Comparison of ENCODE assay signal across 8 mouse cellular contexts in the genomic region with DNA sequence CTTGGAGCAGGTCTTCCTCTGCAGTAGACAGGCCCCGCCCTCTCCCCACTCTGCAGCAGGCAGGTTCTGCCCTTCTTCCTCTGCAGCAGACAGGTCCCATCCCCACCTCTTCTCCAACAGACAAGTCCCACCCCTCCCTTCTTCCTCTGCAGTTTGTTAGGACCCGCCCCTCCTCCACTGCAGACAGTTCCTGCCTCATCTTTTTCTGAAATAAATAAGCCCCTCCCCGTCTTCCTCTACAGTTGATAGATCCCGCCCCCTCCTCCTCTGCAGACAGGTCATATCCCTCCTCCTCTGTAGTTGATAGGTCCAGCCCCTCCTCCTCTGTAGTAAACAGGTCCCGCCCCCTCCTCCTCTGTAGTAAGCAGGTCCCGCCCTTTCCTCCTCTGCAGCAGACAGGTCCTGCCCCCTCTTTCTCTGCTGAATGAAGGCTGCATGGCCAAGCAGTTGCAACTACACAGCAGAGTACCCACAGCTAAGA.
DNase-seq lines count a peak whose midpoint lies in the region; ATAC-seq and TF ChIP-seq lines count a peak whose summit lies in the region.

No protein-coding gene starts in this region.

- no peak overlapping the region for H3K27ac ChIP-seq in heart, embryonic 16.5 days (ENCODE audit: low read length)
- no peak overlapping the region for H3K27ac ChIP-seq in intestine, embryonic 14.5 days (ENCODE audit: low read depth)
- no peak overlapping the region for H3K27ac ChIP-seq in midbrain, embryonic 14.5 days (replicated peaks; ENCODE audit: low read depth, low read length)
- H3K27ac ChIP-seq in layer of hippocampus, adult 2 months, result no peak overlapping the region

- no peak overlapping the region for H3K4me3 ChIP-seq in heart, embryonic 16.5 days (ENCODE audit: low read length)
- no peak overlapping the region for H3K4me3 ChIP-seq in intestine, embryonic 14.5 days (ENCODE audit: low read depth, low read length)
- H3K4me3 ChIP-seq in midbrain, embryonic 14.5 days (replicated peaks; ENCODE audit: low read depth, low read length), result no peak overlapping the region
- H3K4me3 ChIP-seq in layer of hippocampus, adult 2 months, result no peak overlapping the region

- no peak for TF ChIP-seq CTCF in layer of hippocampus, adult 2 months (conservative IDR thresholded peaks at IDR 0.05)

- H3K9me3 ChIP-seq in heart, embryonic 16.5 days (replicated peaks; ENCODE audit: control insufficient read depth, low read length), result no peaks in the 10 kb centered on the region
- no peaks in the 10 kb centered on the region for H3K9me3 ChIP-seq in intestine, embryonic 14.5 days (ENCODE audit: control insufficient read depth, low read length)
- H3K9me3 ChIP-seq in midbrain, embryonic 14.5 days (ENCODE audit: control insufficient read depth, low read length), result no peaks in the 10 kb centered on the region

- no peak overlapping the region for H3K4me2 ChIP-seq in heart, embryonic 16.5 days (ENCODE audit: low read depth, low read length)
- no peak overlapping the region for H3K4me2 ChIP-seq in intestine, embryonic 14.5 days (ENCODE audit: low read length)
- no peak overlapping the region for H3K4me2 ChIP-seq in midbrain, embryonic 14.5 days (ENCODE audit: low read length)

- intact Hi-C loops in heart, postnatal 36 days (cut with DNase I), result no loop called here

- no peaks in the 10 kb centered on the region for H3K4me1 ChIP-seq in heart, embryonic 16.5 days (ENCODE audit: control insufficient read depth, insufficient read depth, low read length)
- H3K4me1 ChIP-seq in intestine, embryonic 14.5 days (replicated peaks; ENCODE audit: control insufficient read depth, insufficient read depth, low read length), result peaks cover 20% of the 10 kb centered on the region
- H3K4me1 ChIP-seq in midbrain, embryonic 14.5 days (ENCODE audit: control insufficient read depth, insufficient read depth, low read length), result no peaks in the 10 kb centered on the region

- H3K9ac ChIP-seq in heart, embryonic 16.5 days (ENCODE audit: low read length), result no peak overlapping the region
- no peak overlapping the region for H3K9ac ChIP-seq in intestine, embryonic 14.5 days (ENCODE audit: low read length)
- H3K9ac ChIP-seq in midbrain, embryonic 14.5 days (replicated peaks; ENCODE audit: low read length), result no peak overlapping the region

- H3K36me3 ChIP-seq in heart, embryonic 16.5 days (ENCODE audit: control insufficient read depth, insufficient read depth), result no peaks in the 10 kb centered on the region
- H3K36me3 ChIP-seq in intestine, embryonic 14.5 days (ENCODE audit: control insufficient read depth, insufficient read depth, low read length), result no peaks in the 10 kb centered on the region
- no peaks in the 10 kb centered on the region for H3K36me3 ChIP-seq in midbrain, embryonic 14.5 days (ENCODE audit: control insufficient read depth, insufficient read depth, low read length)

- no peak for DNase-seq in heart, postnatal 36 days
- peak; percentile 84 for DNase-seq in embryo, embryonic 10.5 days (ENCODE audit: low spot score)
- DNase-seq in intestine, embryonic 14.5 days (ENCODE audit: low spot score), result no peak
- no peak for DNase-seq in midbrain, embryonic 14.5 days
- peak; percentile 73 for DNase-seq in thymus, postnatal 4 days
- no peak for DNase-seq in layer of hippocampus, adult 2 months (ENCODE audit: low spot score in 2 of 2)
- DNase-seq in testis, postnatal 10 days (ENCODE audit: low spot score), result no peak

- peak; percentile 81 for ATAC-seq in heart, embryonic 16.5 days (replicated peaks; ENCODE audit: extremely low read depth, insufficient read depth, low FRiP score)
- ATAC-seq in intestine, embryonic 14.5 days (replicated peaks; ENCODE audit: low FRiP score, low TSS enrichment, low read depth), result peak; percentile 81
- ATAC-seq in midbrain, embryonic 14.5 days (ENCODE audit: low FRiP score, low TSS enrichment), result peak; percentile 57; the same call in 1 of the 2 replicates

- H3K27me3 ChIP-seq in heart, embryonic 16.5 days (ENCODE audit: control insufficient read depth, insufficient read depth, low read length), result peaks cover 4% of the 10 kb centered on the region; the same call in 1 of the 2 replicates
- no peaks in the 10 kb centered on the region for H3K27me3 ChIP-seq in intestine, embryonic 14.5 days (replicated peaks; ENCODE audit: control insufficient read depth, insufficient read depth, low read length)
- H3K27me3 ChIP-seq in midbrain, embryonic 14.5 days (ENCODE audit: control insufficient read depth, insufficient read depth, low read length), result no peaks in the 10 kb centered on the region

- 28% methylated on average over 6 of the region's 6 CpGs for WGBS in heart, embryonic 16.5 days
- 28% methylated on average over 6 of the region's 6 CpGs for WGBS in intestine, embryonic 14.5 days
- WGBS in midbrain, embryonic 14.5 days, result 18% methylated on average over 6 of the region's 6 CpGs

Comparison
In these comparisons a context has a peak if more than half of its experiments do, and no peak if none do; other contexts are left out.
1. DNase-seq: peak in embryo, embryonic 10.5 days (single experiment) and thymus, postnatal 4 days (single experiment); none in heart, postnatal 36 days (0 of 2), intestine, embryonic 14.5 days (single experiment), midbrain, embryonic 14.5 days (single experiment), layer of hippocampus, adult 2 months (0 of 2) and testis, postnatal 10 days (single experiment).
2. Peak in every context shown above with its lines, with median percentiles within 50 percentile points of each other: ATAC-seq.